Mouse (Mus musculus): ENCODE results near the gene 1600002K03Rik.

1600002K03Rik gene

DNA sequence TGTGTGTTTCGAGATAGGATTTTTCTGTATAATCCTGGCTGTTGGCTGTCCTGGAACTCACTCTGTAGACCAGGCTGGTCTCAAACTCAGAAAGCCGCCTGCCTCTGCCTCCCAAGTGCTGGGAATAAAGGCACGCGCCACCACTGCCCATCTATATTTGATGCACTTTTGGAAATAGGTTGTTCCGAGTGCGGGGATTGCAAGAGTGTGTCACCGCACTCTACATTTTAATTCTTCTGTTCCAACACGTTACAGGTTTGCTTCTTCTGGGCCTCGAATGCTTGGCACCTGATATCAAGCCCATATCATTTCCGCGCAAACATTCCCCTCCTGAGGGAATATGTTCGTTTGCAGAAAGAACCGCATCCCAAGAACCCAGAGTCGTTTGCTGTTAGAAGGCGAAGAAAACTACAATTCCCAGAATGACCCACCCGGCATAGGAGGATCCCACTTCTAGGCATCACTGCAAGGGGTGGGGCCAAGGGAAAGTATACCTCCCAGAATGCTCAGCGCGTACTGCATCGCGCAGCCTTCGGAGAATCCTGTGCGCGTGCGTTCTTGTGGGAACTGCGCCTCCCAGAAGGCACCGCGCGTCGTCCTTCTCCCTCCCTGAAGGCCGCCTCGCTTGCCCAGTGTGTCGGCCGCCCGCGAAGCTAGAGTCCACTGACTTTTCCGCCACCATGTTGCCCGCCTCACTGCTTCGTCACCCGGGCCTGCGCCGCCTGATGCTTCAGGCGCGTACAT lies 30.8 kb upstream of the 1600002K03Rik start:
- DNase-seq, result peak; percentile 96 to 97

DNA sequence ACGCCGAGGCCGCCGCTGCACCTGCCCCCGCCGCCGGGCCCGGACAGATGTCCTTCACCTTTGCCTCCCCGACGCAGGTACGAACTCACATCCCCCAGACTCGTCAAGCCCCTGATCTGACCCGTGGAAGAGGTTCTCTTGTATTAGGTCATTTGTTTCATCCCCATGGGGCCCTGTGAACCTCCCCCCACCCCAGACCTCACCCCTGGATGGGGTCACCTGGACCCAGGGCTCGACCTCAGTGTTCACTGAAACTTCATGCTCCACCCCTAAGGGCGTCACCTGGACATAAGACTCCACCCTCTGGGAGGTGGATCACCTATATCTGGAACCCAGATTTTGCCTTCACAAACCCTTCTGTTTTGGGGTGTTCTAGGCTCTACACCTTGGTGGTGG lies 30.2 kb upstream of the 1600002K03Rik start:
- DNase-seq, result peak; percentile 78 to 83

DNA sequence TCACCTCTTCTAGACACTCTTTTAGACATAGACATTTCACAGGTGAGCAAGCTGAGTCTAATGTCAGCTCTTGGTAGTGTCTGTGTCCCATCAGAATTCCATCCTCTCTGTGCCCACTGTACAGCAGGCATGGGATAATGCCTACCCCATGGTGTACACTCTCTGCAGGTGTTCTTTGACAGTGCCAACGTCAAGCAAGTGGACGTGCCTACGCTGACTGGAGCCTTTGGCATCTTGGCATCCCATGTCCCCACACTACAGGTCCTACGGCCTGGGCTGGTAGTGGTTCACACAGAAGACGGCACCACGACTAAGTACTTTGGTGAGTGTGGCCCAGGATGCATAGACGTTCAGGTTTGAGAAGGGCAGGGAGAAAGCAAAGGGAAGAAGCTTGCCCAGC lies 29.1 kb upstream of the 1600002K03Rik start:
- DNase-seq, result peak in 1 of 2 experiments; percentile 23

DNA sequence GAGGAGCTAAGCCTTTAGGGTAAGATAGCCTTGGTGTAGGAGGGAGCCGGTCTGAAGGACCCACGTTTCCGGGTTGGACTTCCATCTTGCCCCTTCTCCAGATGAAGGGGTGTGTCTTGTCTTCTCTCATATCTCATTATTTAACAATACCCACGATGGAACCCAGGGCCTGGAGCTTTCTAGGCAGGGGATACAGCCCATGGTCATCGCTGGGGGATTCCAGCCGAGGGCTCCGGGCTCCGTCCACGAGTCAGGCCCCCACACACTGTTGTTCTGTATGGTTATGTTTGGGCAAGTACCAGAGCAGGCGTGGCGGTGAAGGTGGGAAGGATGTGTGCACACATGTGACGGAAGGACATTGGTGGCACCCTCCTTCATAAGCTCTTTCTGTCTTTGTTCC lies 28.6 kb upstream of the 1600002K03Rik start:
- DNase-seq, result peak in 1 of 2 experiments; percentile 24

DNA sequence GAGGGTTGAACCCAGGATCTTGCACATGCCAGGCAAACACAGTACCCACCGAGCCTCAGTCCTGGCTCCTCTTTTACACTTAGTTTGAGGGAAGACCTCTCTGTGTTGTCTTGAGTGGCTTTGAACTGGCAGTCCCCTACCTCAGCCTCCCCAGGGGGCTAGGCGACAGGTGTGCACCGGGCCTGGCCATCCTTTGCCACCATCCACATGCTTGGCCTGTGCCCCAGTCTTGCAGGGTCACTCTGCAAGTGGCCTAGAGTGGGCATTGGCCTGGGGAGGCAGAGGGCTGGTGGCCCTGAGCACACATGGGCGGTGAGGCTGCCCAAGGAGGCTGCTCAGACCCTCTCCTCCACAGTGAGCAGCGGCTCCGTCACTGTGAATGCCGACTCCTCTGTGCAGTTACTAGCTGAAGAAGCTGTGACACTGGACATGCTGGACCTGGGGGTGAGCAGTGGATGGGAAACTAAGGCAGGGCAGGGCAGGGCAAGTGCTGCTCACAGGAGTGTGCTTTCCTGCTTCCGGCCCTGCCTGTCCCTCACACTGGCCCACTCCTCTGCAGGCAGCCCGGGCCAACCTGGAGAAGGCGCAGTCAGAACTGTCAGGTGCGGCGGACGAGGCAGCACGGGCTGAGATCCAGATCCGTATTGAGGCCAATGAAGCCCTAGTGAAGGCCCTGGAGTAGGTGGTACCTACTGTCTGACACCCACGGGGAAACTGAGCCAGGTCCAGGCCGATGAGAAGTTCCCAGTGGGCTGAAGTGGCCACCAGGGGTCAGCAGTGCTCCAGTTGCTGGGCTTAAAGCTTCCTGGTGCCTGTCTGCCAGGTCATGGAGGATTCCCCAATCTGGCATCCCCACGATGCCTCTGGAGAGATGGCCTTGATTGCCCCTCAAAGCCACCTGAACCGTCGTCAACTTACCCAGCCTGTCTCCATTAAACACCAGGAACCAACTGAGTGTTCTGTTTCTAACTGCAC lies 27.6 kb upstream of the 1600002K03Rik start:
- peak; percentile 69 to 78 for DNase-seq

DNA sequence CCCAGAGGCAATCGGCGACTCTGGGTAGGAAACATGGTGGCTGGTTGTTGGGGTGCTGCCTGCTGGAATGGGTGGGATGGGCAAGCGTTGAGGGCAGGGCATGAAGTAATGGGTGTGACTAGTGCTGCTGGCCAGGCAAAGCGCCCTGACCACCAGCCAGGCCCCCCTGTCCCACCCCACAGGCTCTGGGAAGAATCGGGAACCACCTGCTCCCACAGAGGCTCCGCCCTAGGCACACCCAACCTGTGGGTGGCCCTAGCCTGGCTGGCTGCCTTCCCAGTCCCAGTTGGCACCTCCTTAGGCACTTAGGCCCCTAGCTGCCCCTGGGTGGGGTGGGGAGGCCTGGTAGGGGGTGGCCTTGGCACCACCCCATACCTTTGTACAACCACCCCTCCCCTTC lies 26.8 kb upstream of the 1600002K03Rik start:
- peak; percentile 80 for DNase-seq

DNA sequence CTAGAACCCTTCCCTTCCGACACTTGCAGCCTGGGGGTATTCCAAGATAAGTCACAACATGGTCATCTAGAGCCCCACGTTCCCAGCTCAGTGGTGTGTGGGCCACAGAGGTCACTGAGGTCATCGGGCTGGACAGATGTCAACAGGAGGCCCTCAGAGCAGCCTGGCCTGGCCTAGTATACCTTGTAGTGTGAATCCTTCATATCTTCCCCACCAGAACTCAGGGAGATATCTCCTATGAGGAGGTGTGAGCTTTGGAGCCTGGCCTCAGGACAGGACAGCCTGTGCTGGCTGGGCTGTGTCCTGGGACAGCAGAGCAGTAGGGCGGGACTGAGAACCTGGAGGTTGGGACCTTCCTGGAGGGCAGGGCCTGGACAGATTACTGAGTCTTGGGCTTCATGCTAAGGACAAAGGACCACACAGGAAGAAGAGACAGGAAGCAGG lies 26.2 kb upstream of the 1600002K03Rik start:
- peak; percentile 65 to 73 for DNase-seq

DNA sequence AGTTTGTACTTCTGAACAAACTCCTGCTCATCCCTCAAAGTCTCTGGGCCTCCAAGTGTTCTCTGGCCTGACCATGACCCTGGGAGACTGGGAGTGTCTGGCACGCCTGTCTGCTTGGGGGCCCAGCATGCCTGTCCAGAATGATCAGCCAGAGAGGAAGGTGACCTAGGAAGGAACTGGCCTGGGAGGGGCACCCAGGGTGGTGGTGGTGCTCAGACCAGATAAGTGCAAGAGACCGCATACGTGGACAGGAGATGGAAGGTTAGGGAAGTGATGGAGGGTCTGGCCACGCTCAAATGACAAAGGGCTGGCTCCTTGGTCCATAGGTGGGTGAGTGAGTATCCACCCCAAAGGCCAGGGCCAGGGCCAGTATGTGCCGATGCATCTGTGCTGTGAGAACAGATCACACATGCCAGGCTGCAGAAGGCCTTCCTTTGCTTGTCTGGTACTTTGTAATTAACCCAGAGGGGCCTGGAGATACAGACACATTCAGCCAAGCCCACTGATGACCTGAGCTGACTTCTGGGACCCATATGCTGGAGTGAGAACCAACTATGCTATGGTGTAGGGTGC lies 25.5 kb upstream of the 1600002K03Rik start:
- peak; percentile 49 to 52 for DNase-seq

DNA sequence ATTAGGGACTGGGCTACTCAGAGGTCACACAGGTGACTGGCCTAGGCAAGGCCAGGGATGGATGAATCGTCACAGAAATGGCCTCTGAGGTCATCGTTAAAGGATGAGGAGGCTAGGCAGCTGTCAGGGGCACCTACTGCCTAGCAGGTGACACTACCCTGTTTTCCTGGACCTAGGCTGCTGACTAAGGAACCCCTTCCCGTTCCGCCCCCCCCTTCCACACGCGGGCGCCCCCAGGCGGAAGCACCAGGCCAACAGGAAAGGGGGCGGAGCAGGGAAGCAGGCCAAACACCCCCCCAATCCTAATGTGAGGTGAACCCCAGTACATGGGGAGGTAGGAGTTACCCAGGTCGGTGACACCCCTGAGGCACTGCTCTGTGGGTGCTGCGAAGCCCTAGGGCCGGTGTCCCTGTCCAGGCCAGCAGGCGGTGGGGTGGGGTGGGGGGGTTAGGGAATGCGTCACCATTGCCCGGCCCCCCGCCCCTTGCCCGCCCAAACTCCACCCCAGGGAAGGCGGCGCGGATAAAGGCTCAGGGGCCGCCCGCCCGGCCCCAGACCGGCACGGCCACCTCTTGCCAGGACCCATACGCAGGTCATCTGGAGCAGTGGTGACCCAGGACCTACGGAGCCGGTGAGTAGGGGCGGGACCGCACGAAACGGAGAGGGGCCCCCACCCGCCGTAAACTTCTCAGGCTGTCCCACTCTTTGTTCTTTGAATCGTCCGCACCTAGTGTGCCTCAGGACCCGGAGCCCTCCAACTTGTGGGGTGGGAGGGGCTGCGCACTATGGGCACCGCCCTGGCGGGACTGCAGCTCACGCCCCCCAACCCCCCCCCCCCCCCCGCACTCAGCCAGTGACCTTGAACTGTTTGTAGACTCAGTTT lies 24.8 kb upstream of the 1600002K03Rik start, which contains the start of gene Midn:
Gene Midn (plus strand): TSS at position 554 of the 883 bp plus-strand sequence.
- DNase-seq, result peak; percentile 84 to 89

DNA sequence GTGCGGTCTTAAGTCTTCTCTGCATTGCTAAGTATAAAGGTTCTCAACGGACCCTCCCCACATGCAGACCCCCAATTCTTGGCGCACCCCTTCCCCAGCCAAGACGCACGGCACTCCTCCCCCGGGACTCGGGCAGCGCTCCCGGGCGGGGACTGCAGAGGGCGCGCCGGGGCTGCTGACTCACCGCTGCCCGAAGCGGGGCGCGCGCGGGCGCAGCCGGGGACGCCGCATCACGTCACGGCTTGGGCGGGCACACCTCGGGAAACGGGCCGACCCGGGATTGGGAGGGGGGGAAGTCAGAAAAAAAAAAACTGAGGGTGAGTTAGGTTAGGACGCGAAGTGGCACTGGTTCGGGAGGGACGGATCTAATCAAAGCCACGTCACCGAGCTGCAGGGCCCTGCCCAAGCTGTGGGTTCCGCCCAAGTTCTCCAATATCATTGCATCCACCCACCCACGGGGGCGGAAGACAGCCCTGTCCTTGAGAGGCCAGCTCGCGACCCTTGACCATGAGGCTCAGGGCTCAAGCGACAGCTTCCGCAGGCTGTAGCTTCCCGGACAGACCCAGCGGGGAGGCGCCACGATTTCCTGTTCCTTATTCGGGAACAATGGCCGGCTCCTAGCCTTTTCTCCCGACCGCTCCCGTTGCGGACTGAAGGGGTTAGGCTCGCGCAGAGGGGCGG lies 24.0 kb upstream of the 1600002K03Rik start:
- peak; percentile 94 to 95 for DNase-seq

DNA sequence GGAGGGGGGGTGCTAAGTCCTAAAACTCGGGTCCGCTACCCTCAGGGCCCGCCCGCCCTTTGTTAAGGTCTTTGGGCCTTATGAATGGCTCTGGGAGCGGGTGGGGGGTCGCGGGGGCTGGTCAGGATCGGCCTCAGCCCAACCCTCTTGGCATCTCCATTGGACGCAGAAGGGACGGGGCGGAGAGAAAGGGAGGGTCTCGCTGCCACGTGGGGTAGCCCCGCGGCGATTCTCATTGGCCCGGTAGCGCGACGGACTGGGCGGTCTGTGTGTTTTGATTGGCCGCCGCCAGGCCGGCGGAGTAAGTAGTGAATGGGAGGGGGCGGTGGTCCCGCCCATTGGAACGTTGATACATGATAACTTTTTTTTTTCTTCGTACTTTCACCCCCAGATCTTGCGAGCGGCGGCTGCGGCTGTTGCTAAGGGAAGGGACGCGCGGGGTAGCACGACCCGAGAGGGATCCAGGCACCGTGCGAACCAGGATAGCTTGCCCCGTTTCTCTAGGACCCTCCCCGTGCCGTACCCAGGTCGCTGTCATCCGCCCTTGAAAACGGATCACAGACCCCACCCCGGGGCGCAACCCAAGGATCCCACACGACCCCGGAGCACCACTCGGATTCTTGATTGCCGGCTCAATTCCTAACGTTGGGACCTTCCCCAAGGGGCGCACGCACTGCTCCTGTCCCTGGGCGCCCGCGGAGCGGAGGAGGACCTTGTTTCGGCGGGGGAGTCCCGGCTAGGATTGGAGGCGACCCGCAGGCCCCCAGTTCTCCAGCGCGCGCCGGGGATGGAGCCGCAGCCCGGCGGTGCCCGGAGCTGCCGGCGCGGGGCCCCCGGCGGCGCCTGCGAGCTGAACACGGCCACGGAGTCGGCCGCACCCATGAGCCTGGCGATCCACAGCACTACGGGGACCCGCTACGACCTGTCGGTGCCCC lies 23.2 kb upstream of the 1600002K03Rik start:
- peak; percentile 98 to 99 for DNase-seq

DNA sequence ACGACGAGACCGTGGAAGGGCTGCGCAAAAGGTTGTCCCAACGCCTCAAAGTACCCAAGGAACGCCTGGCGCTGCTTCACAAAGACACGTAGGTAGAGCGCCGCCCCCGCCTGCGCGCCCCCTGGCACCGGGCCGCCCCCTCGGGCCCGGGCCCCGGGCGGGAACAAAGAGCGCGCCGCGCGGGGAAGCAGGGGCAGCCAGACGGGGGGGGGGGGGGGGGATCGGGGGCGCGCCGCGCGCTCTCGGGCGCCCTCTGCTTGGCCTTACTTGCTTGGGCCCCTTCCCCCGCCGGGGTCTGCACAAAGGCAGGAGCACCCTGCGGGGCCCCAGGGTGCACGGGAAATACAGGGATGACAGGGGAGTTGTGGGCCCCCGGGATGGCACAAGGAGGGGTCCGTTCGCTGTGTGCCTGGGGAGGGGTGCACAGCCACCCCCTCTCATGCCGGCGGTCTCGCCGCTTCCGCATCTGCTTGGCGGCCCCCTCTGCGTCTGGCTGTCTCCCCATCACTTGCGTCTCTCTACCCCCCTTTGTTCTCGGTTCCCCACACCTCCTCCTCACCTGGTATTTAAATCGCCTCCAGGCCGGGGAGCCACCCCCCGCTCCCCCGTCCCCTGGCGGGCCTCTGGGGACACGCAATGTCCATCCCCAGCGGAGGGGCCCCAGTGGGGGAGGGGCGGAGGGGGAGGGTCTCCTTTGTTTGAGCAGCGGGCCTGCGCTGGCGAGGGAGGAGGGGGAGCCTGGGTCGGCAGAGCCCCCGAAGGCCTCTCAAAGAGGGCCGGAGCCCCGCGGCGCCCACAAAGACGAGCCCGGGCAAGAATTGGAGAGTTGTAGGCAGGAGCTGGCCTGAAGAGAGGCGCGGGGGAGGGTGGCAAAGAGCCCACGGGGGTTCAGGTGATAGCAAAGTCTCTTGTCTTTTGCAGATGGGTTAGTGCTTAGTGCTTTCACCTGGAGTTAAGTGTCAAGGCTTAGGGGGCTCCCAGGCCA lies 22.2 kb upstream of the 1600002K03Rik start:
- DNase-seq, result peak in 1 of 2 experiments; percentile 55

DNA sequence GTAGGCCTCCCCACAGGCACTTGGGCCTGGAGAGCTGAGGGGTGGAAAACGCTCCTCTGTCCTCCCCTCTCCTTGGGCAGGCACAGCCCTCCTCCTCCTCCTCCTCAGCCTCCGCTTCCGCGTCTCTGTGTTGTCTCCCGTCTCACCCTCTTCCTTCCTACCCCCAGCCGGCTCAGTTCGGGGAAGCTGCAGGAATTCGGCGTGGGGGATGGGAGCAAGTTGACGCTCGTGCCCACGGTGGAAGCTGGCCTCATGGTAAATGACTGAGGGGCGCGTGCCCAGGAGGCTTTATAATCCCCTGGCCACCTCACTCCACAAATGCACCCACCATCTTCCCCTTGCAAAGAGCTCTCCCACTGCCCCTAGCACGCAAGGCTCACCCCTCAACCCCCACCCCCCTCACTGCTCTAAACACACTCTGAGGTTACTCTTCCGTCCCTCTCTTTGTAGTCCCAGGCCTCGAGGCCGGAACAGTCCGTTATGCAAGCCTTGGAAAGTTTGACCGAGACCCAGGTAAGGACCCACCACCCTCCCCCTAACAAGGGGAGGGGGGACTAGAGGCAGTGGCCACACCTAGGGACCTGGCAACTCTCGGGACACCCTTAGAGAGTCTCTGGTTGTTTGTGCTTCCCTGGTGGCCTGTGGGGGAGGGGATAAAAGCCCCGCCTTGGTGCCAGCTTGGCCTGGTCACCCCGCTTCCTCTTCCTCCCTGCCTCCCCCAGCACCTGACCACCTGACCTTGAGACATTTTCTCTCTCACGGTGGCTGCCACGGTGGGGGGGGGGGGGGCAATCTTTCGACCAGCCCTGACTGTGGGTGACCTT lies 21.3 kb upstream of the 1600002K03Rik start:
- peak; percentile 86 to 91 for DNase-seq

DNA sequence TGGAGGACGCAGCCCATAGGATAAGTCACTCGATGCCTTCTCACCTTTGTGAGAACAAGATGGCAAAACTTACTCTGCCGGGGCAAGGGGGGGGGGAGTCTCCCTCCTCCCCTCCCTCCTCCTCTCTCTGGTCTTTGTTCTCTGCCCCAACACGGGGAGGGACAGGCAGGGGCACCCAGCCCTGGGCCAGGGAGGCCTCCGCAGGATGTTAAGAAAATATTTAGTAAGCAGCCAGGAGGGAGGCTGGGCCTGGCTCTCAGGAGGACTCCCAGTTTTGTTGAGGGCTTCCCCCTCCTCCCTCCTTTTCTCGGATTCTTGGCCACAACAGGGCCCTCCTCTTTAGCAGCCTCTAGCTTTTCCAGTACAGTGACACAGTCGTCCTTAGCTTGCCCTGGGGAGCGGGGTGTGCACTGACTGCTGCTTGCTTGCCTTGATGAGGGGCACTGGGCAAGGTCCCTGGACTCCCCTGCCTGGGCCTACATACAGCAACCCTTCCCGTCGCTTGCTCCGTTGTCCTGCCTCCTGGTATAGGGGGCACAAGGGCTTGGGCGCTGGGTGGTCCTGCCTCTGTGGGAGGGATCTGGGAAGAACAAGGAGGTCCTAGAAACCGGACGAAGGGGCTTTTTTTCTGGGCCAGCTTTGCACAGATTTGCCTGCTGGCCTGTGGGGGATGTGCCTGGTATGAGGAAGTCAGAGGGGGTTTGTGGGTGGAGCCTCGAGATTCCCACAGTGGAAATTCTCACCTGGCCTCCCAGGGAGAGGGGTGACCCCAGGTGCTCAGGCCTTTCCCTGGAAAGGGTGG lies 20.5 kb upstream of the 1600002K03Rik start:
- DNase-seq, result peak; percentile 75 to 89

DNA sequence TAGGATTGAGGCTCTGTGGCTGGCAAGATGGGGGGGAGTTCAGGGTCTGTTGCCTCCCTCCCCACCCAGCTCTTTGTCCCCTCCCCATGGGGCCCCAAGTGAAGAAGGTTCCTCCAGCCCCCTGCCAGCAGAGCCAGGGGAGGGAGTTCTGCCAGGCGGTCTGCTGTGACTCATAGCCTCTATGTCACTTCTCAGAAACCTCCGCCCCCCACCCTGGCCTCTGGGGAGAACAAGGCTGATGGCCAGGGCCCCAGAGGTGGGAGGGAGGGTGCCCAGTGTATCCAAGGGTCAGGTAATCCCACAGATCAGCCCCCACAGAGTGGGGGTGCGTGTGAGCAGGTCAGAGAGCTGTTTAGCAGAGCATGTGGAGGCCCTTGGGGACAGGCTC lies 19.9 kb upstream of the 1600002K03Rik start:
- peak in 1 of 2 experiments; percentile 77 for DNase-seq

DNA sequence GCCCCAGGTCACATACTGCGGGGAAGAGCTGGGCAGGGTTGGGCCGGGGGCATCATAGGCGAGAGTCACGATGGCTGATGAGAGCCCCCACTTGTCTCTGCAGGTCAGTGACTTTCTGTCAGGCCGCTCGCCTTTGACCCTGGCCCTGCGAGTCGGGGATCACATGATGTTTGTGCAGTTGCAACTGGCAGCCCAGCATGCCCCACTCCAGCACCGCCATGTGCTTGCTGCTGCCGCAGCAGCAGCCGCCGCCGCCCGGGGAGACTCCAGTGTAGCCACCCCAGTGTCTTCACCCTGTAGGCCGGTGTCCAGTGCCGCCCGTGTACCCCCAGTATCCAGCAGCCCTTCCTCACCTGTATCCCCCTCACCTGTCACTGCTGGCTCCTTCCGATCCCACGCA lies 19.0 kb upstream of the 1600002K03Rik start:
- DNase-seq, result peak in 1 of 2 experiments; percentile 75

DNA sequence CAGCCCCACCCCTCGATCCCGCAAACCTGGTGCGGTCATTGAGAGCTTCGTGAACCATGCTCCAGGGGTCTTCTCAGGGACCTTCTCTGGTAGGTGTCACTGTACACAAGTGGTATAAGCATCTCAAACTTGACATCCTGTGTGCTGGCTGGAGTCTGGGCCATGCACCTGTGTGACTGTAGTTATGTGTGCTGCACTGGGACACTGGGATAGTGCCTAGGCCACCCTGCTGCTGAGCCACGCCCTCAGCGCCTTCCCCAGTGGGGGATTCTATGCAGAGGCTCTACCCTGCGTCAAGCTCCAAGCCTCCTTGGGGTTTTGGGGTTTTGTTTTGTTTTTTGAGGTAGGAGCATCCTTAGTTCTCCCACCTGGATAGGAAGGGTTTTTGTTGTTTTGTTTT lies 18.4 kb upstream of the 1600002K03Rik start:
- DNase-seq, result no peak

All from kidney, adult 8-10 months (tissue).